Mouse (Mus musculus) cerebellum, postnatal 4 days (tissue): ENCODE data around the gene Tmprss13.

ENCODE experiments used
- DNase-seq, 2 experiments: peaks; one replicate each; pipeline ENCODE4 v3.0.0; 2022; ENCODE audit warnings: low spot score in 2 of 2, mixed read lengths in 1 of 2

Gene Tmprss13

DNA sequence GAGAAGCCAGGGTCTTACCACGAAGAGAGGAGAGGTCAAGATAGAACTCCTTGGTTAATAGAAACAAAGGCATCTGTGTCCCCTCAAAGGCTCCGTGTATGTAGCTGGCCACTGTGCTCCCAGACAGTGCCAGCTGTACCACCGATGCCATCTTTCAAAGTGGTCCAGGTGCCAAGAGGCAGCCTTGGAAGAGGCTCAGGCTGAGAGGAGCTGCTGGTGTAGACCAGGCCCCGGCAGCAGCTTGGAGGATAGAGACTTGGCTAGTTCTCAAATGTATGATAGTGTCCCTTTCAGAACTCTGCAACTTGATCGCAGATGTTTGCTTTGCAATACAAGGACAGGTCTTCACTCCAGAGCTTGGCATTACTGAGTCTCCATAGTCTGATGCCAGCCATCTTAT lies 63.4 kb downstream of the Tmprss13 start:
- peak in 1 of 2 experiments; percentile 65 for DNase-seq

DNA sequence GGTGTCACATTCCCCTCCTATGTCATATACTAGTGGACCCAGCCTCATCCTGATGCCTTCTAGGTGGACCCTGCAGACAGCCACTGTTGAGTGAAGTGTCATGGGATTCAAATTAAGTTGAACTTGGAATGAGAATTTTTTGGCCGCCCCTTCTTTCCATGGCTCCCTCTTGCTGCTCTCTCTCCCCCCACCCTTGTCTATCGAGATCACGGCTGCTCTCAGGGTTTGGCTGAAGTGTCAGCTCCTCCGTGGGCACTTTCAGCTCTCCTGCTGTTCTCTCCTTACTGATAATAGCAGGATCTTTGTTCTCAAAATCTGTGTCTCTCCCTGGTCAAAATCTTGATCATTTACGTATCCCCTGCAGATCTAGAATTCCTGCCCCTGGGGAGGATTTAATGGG lies 63.9 kb downstream of the Tmprss13 start:
- DNase-seq, result no peak

DNA sequence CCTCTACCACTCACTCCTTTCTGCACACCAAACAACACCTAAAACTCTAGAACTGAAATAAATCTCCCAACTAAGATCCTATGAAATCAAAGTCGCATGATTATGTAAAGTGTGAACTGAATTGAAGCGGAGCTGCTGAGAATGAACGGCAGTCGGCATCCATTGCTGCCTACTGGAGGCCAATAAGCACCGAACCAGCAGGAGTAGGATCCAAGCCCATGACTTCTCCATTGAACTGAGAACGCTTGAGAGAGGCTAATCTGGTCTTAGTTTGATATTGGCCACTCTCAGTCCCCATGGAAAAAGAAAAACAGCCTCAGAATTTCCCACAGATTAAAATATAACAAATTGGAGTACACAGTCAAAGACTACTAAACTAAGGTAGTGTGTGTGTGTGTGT lies 65.0 kb downstream of the Tmprss13 start:
- DNase-seq, result no peak

DNA sequence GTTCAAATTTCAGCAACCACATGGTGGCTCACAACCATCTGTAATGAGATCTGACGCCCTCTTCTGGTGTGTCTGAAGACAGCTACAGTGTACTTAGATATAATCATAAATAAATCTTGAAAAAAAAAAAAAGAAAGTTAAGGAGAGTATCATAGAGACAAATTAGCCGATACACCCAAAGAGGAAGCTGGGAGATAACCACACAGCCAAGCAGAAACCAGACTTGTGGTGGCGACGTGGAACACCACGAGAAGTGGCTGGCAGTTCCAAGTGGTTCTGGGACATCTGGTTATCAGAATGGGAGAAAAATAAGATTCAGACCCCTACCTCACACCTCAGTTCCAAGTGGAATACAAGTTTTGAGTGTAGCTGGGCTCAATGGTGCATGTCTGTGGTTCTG lies 67.8 kb downstream of the Tmprss13 start:
- no peak for DNase-seq

DNA sequence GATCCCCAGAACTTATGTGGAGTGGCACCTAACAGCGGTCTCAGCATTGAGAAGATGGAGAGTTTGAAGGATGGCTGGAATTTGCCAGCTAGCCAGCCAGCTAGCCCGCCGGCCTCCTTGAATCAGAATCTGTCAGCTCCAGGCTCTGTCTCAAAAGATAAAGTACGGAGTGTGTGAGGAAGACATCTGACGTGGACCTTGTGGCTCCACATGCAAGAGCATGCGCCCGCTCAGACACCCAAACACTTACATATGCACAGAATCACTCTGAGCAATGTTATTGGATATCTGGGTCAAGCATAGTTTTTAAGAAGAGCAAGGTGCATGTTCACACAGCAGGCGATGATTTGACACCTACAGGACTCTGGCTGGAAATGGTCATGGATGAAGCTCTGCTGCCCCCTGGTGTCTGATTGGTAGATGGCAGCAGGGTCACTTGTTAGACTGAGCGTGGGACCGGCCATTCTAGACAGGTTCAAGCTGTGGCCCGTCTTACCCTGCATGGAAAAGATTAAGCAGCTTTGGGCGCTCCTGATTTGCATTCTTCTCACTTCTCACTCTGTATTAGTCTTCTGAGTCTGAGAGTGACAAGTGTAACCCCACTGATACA lies 69.6 kb downstream of the Tmprss13 start:
- peak; percentile 85 to 91 for DNase-seq

DNA sequence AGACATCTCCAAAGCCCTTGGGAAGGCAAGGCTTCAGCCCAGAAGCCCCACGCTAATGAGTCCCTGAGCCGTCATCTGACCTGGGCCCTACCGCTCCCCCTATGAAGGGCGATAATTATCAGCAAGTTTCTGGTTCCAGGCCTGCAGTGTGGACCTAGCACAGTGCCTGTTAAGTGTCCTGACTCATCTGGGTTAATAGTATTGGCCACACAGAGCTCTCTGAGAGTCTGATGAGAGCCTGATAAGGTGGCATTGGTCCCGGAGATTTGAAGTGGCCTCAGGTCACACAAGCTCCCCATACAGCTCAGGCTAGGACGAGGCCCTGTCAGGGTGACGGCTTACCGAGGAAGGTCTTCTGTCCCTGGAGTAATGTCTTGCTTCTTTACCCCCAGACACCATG lies 70.7 kb downstream of the Tmprss13 start:
- DNase-seq, result no peak

DNA sequence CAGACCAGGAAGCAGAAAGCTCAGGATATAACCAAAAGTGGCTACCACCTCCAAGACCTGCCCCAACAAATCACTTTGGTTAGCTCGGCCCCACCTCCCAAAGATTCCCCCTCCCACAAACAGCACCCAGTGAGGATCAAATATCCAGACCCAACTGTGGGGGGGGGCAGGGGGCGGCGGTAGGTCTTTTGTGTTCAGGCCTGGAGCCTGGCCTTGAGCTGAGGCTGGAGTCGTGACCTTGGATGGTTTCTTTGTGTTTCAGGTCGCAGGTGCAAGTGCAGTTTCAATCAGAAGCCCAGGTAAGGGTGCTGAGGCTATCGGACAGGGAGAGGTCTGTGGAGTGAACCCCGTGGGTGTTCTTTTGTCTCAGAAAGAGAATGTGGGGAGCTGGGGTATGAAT lies 72.4 kb downstream of the Tmprss13 start:
- DNase-seq, result no peak

DNA sequence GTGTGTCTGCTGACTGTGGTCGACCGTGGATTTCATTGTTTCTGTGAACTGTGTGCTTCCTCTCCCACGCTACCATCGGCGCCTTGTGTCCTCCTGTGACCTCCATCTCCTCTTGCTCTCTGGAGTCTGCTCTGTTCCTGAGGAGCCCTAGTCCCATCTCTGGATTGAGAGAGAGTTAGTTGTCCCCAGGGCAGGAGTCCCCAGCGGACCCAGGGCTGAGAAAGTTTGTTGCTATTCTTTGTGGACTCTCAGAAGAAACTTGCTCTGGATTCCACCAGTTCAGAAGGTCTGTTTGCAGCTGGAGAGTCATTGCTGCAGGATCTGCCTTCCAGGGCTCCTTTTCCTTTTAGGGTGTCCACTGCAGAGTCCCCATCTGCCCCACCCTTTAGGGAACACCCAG lies 76.3 kb downstream of the Tmprss13 start:
- no peak for DNase-seq

DNA sequence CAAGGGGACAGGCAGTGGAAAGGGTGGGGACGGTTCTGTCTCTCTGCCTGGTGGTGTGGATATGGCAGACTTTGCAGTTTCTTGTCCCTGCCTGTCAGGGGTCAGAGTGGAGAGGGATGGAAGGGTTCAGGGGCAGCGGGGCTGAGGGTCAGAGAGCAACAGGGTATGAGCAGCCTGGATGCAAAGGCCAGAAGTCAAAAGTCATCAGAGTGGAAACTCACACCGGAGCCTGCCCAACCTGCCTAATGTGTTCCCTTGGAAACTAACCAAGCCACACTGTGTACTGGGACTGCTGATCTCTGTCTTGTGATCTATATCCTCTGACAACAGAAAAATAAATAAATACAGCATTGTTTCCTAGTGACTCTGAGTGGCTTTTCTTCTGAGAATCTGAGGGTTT lies 76.9 kb downstream of the Tmprss13 start:
- no peak for DNase-seq
